Mouse (Mus musculus): ENCODE measurements around the gene Odf2. TPM values are rescaled to one million over a fixed set of nuclear protein-coding genes. Genes with fewer than 3 reads are reported as not detected.

The Odf2 gene
- total and polyA plus RNA-seq, 3 experiments: 35.4 to 54.6 (median 48.6) TPM

DNA sequence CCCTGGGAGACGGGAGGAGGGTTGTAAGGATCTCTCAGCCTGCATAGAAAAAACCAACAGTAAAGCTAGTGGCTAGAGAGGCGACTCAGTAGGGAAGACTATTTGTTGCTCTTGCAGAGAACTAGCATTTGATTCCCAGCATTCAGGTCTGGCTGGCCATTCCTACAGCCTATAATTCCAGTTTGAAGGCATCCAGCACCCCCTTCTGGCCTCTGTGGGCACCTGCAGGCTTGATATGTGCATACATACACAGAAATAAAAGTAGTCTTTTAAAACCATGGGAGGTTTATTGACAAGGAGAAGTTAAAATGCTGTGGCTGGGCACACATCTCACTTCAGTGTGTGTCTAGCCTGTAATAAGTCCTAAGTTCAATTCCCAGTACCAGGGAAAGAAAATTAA lies 21.0 kb downstream of the Odf2 start:
- no peak overlapping the region for H3K27ac ChIP-seq (ENCODE audit: insufficient read depth, low read depth)
- dilution Hi-C loops (cut with MboI; ENCODE audit: extremely low pct_ligation_motif_present, extremely low pct_unique_long_range_greater_than_20kb, low sequenced_read_pairs) (no loop called here), in situ Hi-C loops (cut with MboI; ENCODE audit: low pct_ligation_motif_present, low pct_unique_long_range_greater_than_20kb, low sequenced_read_pairs) (no loop called here)
- H3K4me3 ChIP-seq (replicated peaks in 1 of 3; ENCODE audit: low read depth in 2 of 3, low read length in 2 of 3, poor library complexity in 1 of 3): no peak overlapping the region
- peak; percentile 34 for DNase-seq (ENCODE audit: extremely low read depth)
- H3K9ac ChIP-seq (ENCODE audit: insufficient read depth, low read depth): no peak overlapping the region
- H3K36me3 ChIP-seq (replicated peaks in 1 of 2; ENCODE audit: control insufficient read depth in 1 of 2, insufficient read depth in 1 of 2, low read length in 1 of 2): peaks cover 50 to 84% of the 10 kb centered on the region in 2 experiments
- TF ChIP-seq TBP (conservative IDR thresholded peaks at IDR 0.05; ENCODE audit: low read depth, low read length) (no peak), USF1 (IDR thresholded peaks at IDR 0.05; ENCODE audit: low read depth, low read length) (no peak), NRF1 (IDR thresholded peaks at IDR 0.05; ENCODE audit: low read depth, low read length) (no peak), RAD21 (IDR thresholded peaks at IDR 0.05; ENCODE audit: low read depth, low read length) (peak; percentile 61), CTCF (conservative IDR thresholded peaks at IDR 0.05 in 1 of 2, IDR thresholded peaks at IDR 0.05 in 1 of 2; ENCODE audit: low read depth in 2 of 2, low read length in 2 of 2) (peak; percentile 8 to 64; a peak in 2 of 4 replicates), MEF2A (IDR thresholded peaks at IDR 0.05; ENCODE audit: borderline replicate concordance, low read depth, low read length) (no peak), TCF12 (IDR thresholded peaks at IDR 0.05; ENCODE audit: low read depth, low read length) (no peak), SIN3A (IDR thresholded peaks at IDR 0.05; ENCODE audit: low read length) (no peak), BHLHE40 (IDR thresholded peaks at IDR 0.05; ENCODE audit: low read depth, low read length) (no peak), UBTF (IDR thresholded peaks at IDR 0.05; ENCODE audit: low read depth, low read length) (no peak), MYC (IDR thresholded peaks at IDR 0.05; ENCODE audit: low read depth, low read length) (no peak), JUND (conservative IDR thresholded peaks at IDR 0.05; ENCODE audit: low read depth, low read length) (no peak), KAT2A (IDR thresholded peaks at IDR 0.05; ENCODE audit: insufficient replicate concordance, low read length) (no peak), MXI1 (IDR thresholded peaks at IDR 0.05; ENCODE audit: low read depth, low read length) (no peak), ZC3H11A (IDR thresholded peaks at IDR 0.05; ENCODE audit: low read depth, low read length) (no peak), ZMIZ1 (IDR thresholded peaks at IDR 0.05; ENCODE audit: low read depth, low read length) (no peak), ZKSCAN1 (IDR thresholded peaks at IDR 0.05; ENCODE audit: borderline replicate concordance, low read depth, low read length) (no peak), JUN (IDR thresholded peaks at IDR 0.05; ENCODE audit: insufficient read depth, low read depth, low read length) (no peak), CHD1 (IDR thresholded peaks at IDR 0.05; ENCODE audit: low read depth, low read length) (no peak), SMC3 (IDR thresholded peaks at IDR 0.05; ENCODE audit: low read depth, low read length) (peak; percentile 34; the same call in 1 of the 2 replicates), RCOR1 (conservative IDR thresholded peaks at IDR 0.05; ENCODE audit: low read depth, low read length) (no peak)
- H3K4me2 ChIP-seq (ENCODE audit: insufficient read depth, low read depth, poor library complexity, severe bottlenecking): no peak overlapping the region
- H3K4me1 ChIP-seq (ENCODE audit: control insufficient read depth in 1 of 2, insufficient read depth in 2 of 2): no peaks in the 10 kb centered on the region
- no peaks in the 10 kb centered on the region for H3K79me2 ChIP-seq (replicated peaks; ENCODE audit: control insufficient read depth, extremely low read depth, insufficient read depth, poor library complexity, severe bottlenecking)
- H3K9me3 ChIP-seq (replicated peaks; ENCODE audit: low read length): no peaks in the 10 kb centered on the region
- no peaks in the 10 kb centered on the region for H3K27me3 ChIP-seq (replicated peaks)

- no peaks in the 10 kb centered on the region for H3K27me3 ChIP-seq (replicated peaks)
- in situ Hi-C loops (cut with MboI; ENCODE audit: low pct_ligation_motif_present, low pct_unique_long_range_greater_than_20kb, low sequenced_read_pairs): no loop called here
- no peak overlapping the region for H3K9ac ChIP-seq (ENCODE audit: insufficient read depth, low read depth)
- H3K4me3 ChIP-seq (replicated peaks in 1 of 3; ENCODE audit: low read depth in 2 of 3, low read length in 2 of 3, poor library complexity in 1 of 3): no peak overlapping the region
- H3K36me3 ChIP-seq (replicated peaks in 1 of 2; ENCODE audit: control insufficient read depth in 1 of 2, insufficient read depth in 1 of 2, low read length in 1 of 2): peaks cover 62 to 86% of the 10 kb centered on the region in 2 experiments
- DNase-seq (ENCODE audit: extremely low read depth): no peak
- TF ChIP-seq ZMIZ1 (IDR thresholded peaks at IDR 0.05; ENCODE audit: low read depth, low read length): no peak
- no peak for TF ChIP-seq GABPA (IDR thresholded peaks at IDR 0.05; ENCODE audit: insufficient replicate concordance, low read depth, low read length)
- no peak for TF ChIP-seq POLR2A (IDR thresholded peaks at IDR 0.05; ENCODE audit: low read depth, low read length)
- no peak for TF ChIP-seq IRF4 (IDR thresholded peaks at IDR 0.05; ENCODE audit: low read depth, low read length)
- no peak for TF ChIP-seq ETS1 (conservative IDR thresholded peaks at IDR 0.05; ENCODE audit: low read depth, low read length)
- no peak for TF ChIP-seq RCOR1 (conservative IDR thresholded peaks at IDR 0.05; ENCODE audit: low read depth, low read length)
- no peak for TF ChIP-seq JUND (conservative IDR thresholded peaks at IDR 0.05; ENCODE audit: low read depth, low read length)
- TF ChIP-seq PAX5 (IDR thresholded peaks at IDR 0.05; ENCODE audit: low read length): no peak
- no peak for TF ChIP-seq CTCF (conservative IDR thresholded peaks at IDR 0.05 in 1 of 2, IDR thresholded peaks at IDR 0.05 in 1 of 2; ENCODE audit: low read depth in 2 of 2, low read length in 2 of 2)
- TF ChIP-seq MYC (IDR thresholded peaks at IDR 0.05; ENCODE audit: low read depth, low read length): no peak
- TF ChIP-seq ZKSCAN1 (IDR thresholded peaks at IDR 0.05; ENCODE audit: borderline replicate concordance, low read depth, low read length): no peak
- H3K27ac ChIP-seq (ENCODE audit: insufficient read depth, low read depth): no peak overlapping the region
- no peaks in the 10 kb centered on the region for H3K9me3 ChIP-seq (replicated peaks; ENCODE audit: low read length)
- peaks cover 4 to 15% of the 10 kb centered on the region in 2 experiments; a peak in 2 of 4 replicates for H3K4me1 ChIP-seq (ENCODE audit: control insufficient read depth in 1 of 2, insufficient read depth in 2 of 2)
- H3K4me2 ChIP-seq (ENCODE audit: insufficient read depth, low read depth, poor library complexity, severe bottlenecking): no peak overlapping the region
- dilution Hi-C loops (cut with MboI; ENCODE audit: extremely low pct_ligation_motif_present, extremely low pct_unique_long_range_greater_than_20kb, low sequenced_read_pairs): no loop called here
- H3K79me2 ChIP-seq (replicated peaks; ENCODE audit: control insufficient read depth, extremely low read depth, insufficient read depth, poor library complexity, severe bottlenecking): no peaks in the 10 kb centered on the region
Measured at GRCm38 (mm10) chr2:29917621-29918020, 28.6 kb downstream of the Odf2 start.

All from CH12.LX (cell line).